Mouse (Mus musculus): ENCODE measurements around the gene Elp1.

DNA sequence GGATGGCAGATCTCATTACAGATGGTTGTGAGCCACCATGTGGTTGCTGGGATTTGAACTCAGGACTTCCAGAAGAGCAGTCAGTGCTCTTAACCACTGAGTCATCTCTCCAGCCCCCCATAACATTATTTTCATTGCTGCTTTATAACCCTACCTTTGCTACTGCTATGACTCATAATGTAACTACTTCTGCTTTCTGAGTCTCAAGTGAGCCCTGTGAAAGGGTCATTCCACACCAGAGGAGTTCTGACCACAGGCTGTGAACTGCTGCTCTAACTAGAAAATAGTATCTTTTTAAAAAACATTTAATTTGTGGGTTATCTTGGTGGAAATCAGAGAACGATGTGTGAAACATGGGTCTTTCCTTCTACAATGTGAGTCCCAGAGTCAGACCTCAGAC lies 44.4 kb downstream of the Elp1 start:
- no peak for TF ChIP-seq ZNF384 (IDR thresholded peaks at IDR 0.05; ENCODE audit: low read depth, low read length)
- TF ChIP-seq ZC3H11A (IDR thresholded peaks at IDR 0.05; ENCODE audit: borderline replicate concordance, low read depth, low read length): no peak
- TF ChIP-seq CHD2 (IDR thresholded peaks at IDR 0.05; ENCODE audit: low read depth, low read length): no peak
- no peak for TF ChIP-seq MAFK (IDR thresholded peaks at IDR 0.05; ENCODE audit: insufficient read depth, low read depth, low read length)
